Mouse (Mus musculus): Measurements from ENCODE around the gene Ift81.

GRCm38 (mm10) chr5:122636958-122637357 is 22.6 kb upstream of the Ift81 start:
- TF ChIP-seq CTCF (IDR thresholded peaks at IDR 0.05; ENCODE audit: low read depth) (no peak), EP300 (IDR thresholded peaks at IDR 0.05; ENCODE audit: low read depth) (no peak)
